Mouse (Mus musculus) C2C12 (cell line): ENCODE results near the gene Mlxipl. TPM values are rescaled to one million over a fixed set of nuclear protein-coding genes. Genes with fewer than 3 reads are reported as not detected.

Experiments used
- H3K27me3 ChIP-seq: one replicate; pipeline ENCODE4 v1.6.1; 2011; ENCODE audit not compliant: control insufficient read depth, insufficient read depth, insufficient read length
- H3K36me3 ChIP-seq: one replicate; pipeline ENCODE4 v1.6.1; 2011; ENCODE audit not compliant: control insufficient read depth, insufficient read depth
- H3K4me3 ChIP-seq: one replicate; pipeline ENCODE4 v1.5.1; 2011; ENCODE audit warnings: mild to moderate bottlenecking, control low read depth; ENCODE audit not compliant: poor library complexity, insufficient read depth, severe bottlenecking
- H3K79me2 ChIP-seq: one replicate; pipeline ENCODE4 v1.6.1; 2011; ENCODE audit not compliant: control insufficient read depth, insufficient read depth
- H3K79me3 ChIP-seq: one replicate; pipeline ENCODE4 v1.6.1; 2011; ENCODE audit warnings: low read depth, control low read depth
- H3ac ChIP-seq: one replicate; pipeline ENCODE3; 2011; ENCODE audit warnings: low read depth; ENCODE audit not compliant: control insufficient read depth, insufficient read length
- CEBPB ChIP-seq: IDR thresholded peaks from one replicate; pipeline ENCODE4 v1.6.1; 2011; ENCODE audit warnings: low read depth, mild to moderate bottlenecking, control low read depth, moderate library complexity
- CTCF ChIP-seq: IDR thresholded peaks from one replicate; pipeline ENCODE4 v1.5.1; 2011; ENCODE audit not compliant: control insufficient read depth, insufficient read depth, insufficient read length
- FOSL1 ChIP-seq: IDR thresholded peaks from one replicate; pipeline ENCODE4 v1.8.0; 2011; ENCODE audit warnings: mild to moderate bottlenecking, low read length; ENCODE audit not compliant: poor library complexity, insufficient read depth, severe bottlenecking
- MAX ChIP-seq: IDR thresholded peaks from one replicate; pipeline ENCODE4 v1.6.1; 2011; ENCODE audit warnings: mild to moderate bottlenecking, control low read depth
- MYOD1 ChIP-seq: IDR thresholded peaks from one replicate; pipeline ENCODE4 v1.6.1; 2011; ENCODE audit warnings: low read depth; ENCODE audit not compliant: control insufficient read depth, insufficient read length
- MYOG ChIP-seq: IDR thresholded peaks from one replicate; pipeline ENCODE4 v1.6.1; 2011; ENCODE audit not compliant: control insufficient read depth, insufficient read length; ENCODE audit errors: extremely low read depth
- USF1 ChIP-seq: IDR thresholded peaks from one replicate; pipeline ENCODE4 v1.6.1; 2011; ENCODE audit warnings: low read depth, mild to moderate bottlenecking, control low read depth, moderate library complexity
- polyA plus RNA-seq: library from polyadenylated mRNA; unstranded; fragments of >200 nt; fragmentation: generic; extraction: Trizol; gene quantifications from one replicate; pipeline ENCODE4 v1.2.1, GENCODE M21; 2012; ENCODE audit warnings: missing spikeins

Gene Mlxipl
- polyA plus RNA-seq, 1 experiment: not detected

- H3K4me3 ChIP-seq: no peak overlapping the region
- no peaks in the 10 kb centered on the region for H3K36me3 ChIP-seq
- no peak overlapping the region for H3ac ChIP-seq
- TF ChIP-seq USF1 (no peak), MYOG (no peak), CTCF (no peak), MYOD1 (no peak), FOSL1 (no peak), CEBPB (no peak), MAX (no peak)
- H3K79me3 ChIP-seq: no peaks in the 10 kb centered on the region
- peaks cover 55% of the 10 kb centered on the region for H3K27me3 ChIP-seq
- no peaks in the 10 kb centered on the region for H3K79me2 ChIP-seq
These were observed 14.4 kb downstream of the Mlxipl start for GRCm38 (mm10) chr5:135103999-135104660.

GRCm38 (mm10) chr5:135106758-135107256 lies 17.1 kb downstream of the Mlxipl start:
- peaks cover 56% of the 10 kb centered on the region for H3K27me3 ChIP-seq
- no peak overlapping the region for H3ac ChIP-seq
- H3K4me3 ChIP-seq: no peak overlapping the region
- no peak for TF ChIP-seq FOSL1
- no peak for TF ChIP-seq CEBPB
- H3K79me3 ChIP-seq: no peaks in the 10 kb centered on the region
- H3K79me2 ChIP-seq: no peaks in the 10 kb centered on the region
- no peaks in the 10 kb centered on the region for H3K36me3 ChIP-seq

- H3K79me3 ChIP-seq: no peaks in the 10 kb centered on the region
- no peaks in the 10 kb centered on the region for H3K79me2 ChIP-seq
- H3ac ChIP-seq: no peak overlapping the region
- no peak overlapping the region for H3K4me3 ChIP-seq
- peaks cover 60% of the 10 kb centered on the region for H3K27me3 ChIP-seq
- TF ChIP-seq MYOG: no peak
- TF ChIP-seq USF1: no peak
- TF ChIP-seq MAX: no peak
- TF ChIP-seq CEBPB: no peak
- TF ChIP-seq CTCF: no peak
- TF ChIP-seq MYOD1: no peak
- no peak for TF ChIP-seq FOSL1
- H3K36me3 ChIP-seq: no peaks in the 10 kb centered on the region
These were observed 18.1 kb downstream of the Mlxipl start for GRCm38 (mm10) chr5:135107521-135108501.

GRCm38 (mm10) chr5:135109017-135109416 lies 19.3 kb downstream of the Mlxipl start:
- Histone ChIP-seq H3K4me3 (no peak overlapping the region), H3K36me3 (no peaks in the 10 kb centered on the region), H3ac (no peak overlapping the region), H3K79me2 (no peaks in the 10 kb centered on the region), H3K27me3 (peaks cover 69% of the 10 kb centered on the region), H3K79me3 (no peaks in the 10 kb centered on the region)
- no peak for TF ChIP-seq USF1
- no peak for TF ChIP-seq MYOD1
- no peak for TF ChIP-seq MYOG
- TF ChIP-seq FOSL1: no peak
- TF ChIP-seq CTCF: no peak
- TF ChIP-seq CEBPB: no peak
- TF ChIP-seq MAX: no peak

DNA sequence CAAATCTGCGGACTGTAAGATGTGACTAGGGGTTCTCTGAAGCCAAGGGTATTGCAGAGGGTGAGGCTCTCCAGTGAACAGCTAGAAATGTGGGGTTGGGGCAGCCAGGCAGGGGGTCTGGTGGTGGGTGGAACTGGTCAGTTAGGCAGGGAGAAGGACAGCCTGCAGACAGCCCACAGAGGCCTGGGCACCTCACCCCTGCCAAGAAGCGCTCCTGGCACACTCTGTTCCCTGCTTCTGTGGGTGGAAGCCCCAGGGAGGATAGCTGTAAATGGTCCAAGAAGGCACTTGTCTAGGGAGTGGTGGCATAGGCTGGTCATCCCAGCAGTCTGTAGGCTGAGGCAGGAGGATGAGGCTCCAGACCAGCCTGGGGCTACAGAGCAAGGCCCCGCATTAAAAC lies 19.7 kb downstream of the Mlxipl start:
- no peak for TF ChIP-seq FOSL1
- Histone ChIP-seq H3ac (no peak overlapping the region), H3K36me3 (no peaks in the 10 kb centered on the region), H3K79me2 (no peaks in the 10 kb centered on the region), H3K79me3 (no peaks in the 10 kb centered on the region), H3K4me3 (no peak overlapping the region), H3K27me3 (peaks cover 67% of the 10 kb centered on the region)

DNA sequence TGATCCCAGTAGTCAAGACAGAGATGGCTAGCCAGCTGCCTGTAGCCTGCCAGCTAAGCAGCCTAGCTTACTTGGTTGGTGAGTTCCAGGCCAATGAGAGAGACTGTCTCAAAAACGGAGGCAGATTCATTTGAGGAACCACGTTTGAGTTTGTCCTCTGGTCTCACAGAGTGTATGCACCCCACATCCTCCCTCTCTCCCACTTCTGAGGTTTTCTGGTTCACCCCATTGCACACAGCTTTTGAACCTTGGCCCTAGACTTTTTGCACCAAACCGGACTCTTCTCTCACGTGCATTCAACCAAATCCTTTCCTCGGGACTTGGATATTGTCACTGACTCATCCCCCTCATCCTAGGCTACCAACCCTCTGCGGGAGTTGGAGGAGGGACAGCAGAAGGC lies 20.3 kb downstream of the Mlxipl start:
- Histone ChIP-seq H3K79me2 (no peaks in the 10 kb centered on the region), H3K79me3 (no peaks in the 10 kb centered on the region), H3K4me3 (no peak overlapping the region), H3K36me3 (no peaks in the 10 kb centered on the region), H3ac (no peak overlapping the region), H3K27me3 (peaks cover 64% of the 10 kb centered on the region)
- TF ChIP-seq USF1 (no peak), CTCF (no peak), FOSL1 (no peak), MAX (no peak), MYOG (no peak), CEBPB (no peak), MYOD1 (no peak)
